Mouse (Mus musculus) heart, postnatal 14 days (tissue): Measurements from ENCODE around the gene C87436. TPM values are rescaled to one million over a fixed set of nuclear protein-coding genes. Genes with fewer than 3 reads are reported as not detected.
"Not testable (repeated sequence)": the region's sequence is repeated elsewhere in the genome, so short reads cannot be mapped to it uniquely, and the experiment has no call there.

Source experiments
- DNase-seq, 2 experiments: peaks; one replicate each; pipeline ENCODE4 v3.0.0; 2021 to 2022
- intact Hi-C: fragments of 180-260 bp; cut with DNase I; formaldehyde crosslinking; loops from one replicate; pipeline ENCODE4 v1.15.1; 2025
- total RNA-seq, 2 experiments: library from RNA; stranded (reverse); gene quantifications; 2 replicates each; pipeline ENCODE4 v1.2.3; 2021

The C87436 gene
- total RNA-seq, 2 experiments from 2014 or later: 11.4 to 12.4 TPM

DNA sequence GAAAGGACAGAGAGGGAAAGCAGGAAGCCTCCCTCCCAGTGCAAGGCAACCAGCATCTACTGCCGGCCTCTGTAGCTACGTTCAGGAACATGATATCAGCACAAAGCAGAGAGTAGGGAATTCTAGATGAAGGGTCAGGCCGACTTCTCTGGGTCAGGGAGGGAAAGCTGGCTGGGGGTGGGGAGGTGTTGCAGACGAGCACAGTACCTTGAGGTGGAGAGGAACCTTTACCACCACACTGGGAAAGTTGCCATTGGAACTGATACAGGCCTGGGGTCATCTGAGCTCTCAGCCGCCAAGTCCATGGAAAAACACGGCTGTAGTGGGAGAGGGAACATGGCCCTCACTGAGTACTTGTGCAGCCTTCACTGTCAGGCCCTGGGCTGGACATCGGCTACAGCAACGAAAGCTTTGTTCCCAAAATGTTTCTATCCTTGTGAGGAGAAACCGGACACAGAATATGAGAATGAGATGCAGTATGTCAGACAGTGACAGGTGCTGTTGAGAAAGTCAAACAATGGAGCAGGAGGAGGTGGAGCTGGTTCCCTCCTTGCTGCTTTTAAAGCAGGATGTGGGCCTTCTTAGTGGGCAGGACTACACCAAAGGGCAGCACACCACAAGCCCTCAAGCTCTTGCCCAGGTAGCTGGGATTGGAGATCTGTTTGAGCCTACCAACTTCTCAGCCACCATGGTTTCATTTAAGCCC is 37.4 kb downstream of the C87436 start:
- intact Hi-C loops: no loop called here
- peak; percentile 55 to 67 for DNase-seq

DNA sequence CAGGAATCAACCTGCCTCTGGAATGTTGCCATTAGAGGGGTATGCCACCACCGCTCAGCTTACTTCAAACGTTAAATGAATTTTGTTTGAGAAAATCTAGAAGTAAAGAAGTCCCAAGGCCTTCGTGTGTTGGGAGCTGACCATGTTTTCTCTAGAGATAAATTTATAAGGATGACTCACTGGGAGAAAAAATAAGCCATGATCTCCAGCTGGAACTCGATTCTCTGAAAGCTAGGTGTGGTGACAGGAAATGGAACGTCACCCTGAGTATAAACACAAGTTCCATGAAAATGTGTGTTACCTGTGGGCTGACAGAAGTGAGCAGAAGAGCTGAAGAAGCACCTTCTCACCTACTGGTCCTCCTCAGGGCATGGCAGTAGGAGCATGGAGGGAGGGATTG is 38.8 kb downstream of the C87436 start:
- intact Hi-C loops: no loop called here
- DNase-seq: no peak

DNA sequence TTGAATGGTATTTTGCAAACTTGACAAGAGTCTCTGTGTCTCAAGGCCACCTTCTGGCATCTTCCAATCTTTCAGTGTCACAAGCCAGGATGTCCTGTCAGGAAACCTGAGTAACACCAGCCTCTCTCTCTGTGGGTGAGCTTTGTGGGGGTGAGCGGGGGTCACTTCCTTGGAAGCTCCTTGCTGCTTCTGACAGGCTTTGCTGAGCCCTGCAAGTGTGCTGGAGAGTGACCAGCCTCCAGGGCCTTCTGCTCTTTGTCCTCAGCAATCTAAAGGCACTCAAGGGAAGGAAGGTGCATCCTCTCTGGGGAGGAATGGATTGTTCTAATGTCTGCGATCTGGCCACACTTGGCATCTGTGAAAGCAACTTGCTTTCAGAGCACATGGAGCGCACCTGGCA is 41.1 kb downstream of the C87436 start:
- peak; percentile 44 to 45 for DNase-seq

DNA sequence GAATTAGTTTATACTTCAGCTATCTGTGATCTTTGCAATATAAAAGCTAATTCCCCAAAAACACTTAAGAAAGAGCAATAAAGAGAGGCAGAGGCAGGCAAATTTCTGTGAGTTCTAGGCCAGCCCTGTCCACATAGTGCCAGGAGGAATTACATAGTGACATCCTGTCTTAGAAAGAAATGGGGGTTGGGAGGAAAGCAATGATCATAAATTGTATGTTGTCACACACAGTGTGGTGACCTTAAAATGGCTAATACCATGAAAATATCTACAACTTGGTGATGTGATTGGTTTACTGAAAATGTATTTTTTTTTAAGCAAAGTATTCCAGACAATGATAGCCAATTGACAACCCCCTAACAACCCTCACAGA is 41.6 kb downstream of the C87436 start:
- intact Hi-C loops: no loop called here
- no peak for DNase-seq

More for the DNA sequence above, 41.1 kb downstream of the C87436 start:
- intact Hi-C loops: no loop called here

DNA sequence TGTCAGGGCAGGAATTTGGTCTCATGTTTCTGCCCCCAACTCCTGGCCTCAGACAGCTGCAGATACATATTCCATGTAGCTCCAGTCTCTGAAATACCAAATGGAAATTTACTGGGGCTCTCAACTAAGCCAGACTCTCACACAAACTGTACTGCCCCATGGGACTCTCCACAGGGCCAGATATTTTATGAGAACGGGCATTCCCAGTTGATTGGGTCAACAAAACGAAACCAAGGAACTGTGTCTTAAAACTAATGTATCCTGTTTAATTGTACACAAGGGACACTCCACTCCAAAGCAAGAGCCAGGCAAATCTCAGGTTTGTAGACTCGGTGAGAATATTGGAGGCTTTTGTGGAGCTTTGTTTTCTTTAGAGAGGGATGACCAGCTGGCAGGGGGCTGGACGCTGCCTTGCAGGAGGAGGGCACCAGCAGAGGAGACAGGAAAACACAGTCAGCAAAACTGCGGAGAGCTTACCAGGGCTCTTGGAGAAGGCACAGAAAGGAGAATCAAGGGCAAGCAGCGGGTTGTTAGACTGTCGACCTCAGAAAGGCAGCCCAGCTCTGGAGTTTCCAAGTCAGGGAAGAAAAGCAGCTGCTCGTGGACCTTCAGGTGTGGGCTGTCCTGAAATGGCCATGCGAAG is 42.1 kb downstream of the C87436 start:
- intact Hi-C loops: no loop called here
- DNase-seq: peak; percentile 54 to 61

DNA sequence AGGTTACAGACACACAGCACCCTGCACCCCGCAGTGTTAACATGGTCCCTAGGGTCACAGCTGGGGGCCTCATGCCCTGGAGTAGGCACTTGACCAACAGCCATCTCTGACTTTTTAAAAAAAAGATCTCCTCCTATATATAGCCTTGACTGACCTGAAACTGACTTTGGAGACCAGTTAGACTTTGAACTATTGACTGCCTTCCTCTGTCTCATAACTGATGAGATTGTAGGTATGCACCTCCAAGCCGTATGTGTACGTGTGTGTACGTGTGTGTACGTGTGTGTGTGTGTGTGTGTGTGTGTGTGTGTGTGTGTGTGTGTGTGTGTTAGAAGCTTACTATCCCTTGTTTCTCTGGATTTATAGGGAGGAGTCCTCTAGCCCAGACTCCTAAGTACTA is 43.7 kb downstream of the C87436 start:
- DNase-seq: no peak
- intact Hi-C loops: no loop called here

DNA sequence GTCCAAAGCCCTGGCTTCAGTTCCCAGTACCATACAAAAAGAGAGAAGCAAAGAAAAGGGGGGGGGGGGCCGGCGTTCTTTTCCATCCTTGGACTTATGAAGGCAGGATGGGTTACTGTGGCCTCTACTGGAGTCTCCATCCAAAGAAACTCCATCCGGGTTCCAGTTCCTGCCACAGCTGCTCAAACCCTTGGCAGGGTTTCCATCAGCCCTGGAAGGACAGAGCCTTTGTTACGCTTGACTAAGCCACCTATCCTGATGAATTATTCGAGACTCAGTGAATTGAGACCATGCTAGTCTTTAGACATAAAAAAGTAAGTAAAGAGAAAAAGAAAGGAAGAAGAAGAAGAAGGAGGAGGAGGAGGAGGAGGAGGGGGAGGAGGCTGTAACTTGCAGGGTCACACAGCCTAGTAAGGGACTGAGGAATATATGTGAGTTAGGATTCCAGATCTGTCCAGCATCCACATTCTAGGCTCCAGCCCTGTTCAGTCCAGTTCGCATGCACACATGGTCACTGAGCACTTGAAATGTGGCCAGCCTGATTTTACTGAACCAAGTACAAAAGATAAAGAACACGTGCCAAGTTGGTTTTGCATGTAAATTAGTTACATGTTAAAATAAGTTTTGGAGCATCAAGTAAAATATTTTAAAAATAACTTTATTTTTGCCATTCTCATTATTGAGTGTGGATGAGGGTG is 47.9 kb downstream of the C87436 start:
- intact Hi-C loops: no loop called here
- no peak for DNase-seq

DNA sequence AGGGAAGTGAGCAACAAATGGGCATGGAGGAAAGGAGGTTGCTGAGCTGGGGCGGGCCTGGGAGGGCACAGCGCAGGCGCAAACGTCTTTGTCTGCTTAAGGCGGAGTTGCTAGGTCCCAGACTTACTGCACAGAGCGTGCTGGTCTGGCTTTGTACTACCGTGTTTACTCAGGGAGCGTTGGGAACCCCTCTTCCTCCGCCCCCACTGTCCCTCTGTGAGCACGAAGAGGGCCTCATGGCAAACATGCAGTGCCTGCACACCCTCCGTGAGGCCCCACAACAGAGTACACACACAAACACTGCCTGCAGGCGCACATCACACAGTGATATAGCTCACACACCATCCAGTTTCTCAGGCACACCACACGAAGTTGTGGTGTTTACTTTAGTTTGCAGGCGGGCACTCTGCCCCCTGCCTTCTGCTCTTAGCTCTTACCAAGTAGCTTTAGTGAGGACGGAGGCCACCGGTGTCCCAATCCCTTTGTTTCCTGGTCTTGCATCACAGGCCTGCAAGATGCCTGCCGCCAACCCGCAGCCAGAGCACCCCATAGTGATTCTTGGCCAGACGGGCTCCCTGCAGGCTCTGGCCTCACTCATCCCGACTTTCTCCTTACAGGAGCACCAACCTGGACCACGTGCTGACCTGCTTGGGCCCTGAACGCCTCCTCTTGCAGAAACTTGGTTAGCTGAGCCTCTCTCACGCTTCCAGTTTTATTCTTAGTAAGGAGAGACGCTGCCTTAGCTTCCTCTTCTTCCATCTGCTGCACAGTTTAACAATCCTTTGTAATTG is 49.4 kb downstream of the C87436 start:
- peak; percentile 85 for DNase-seq
- intact Hi-C loops: no loop called here

DNA sequence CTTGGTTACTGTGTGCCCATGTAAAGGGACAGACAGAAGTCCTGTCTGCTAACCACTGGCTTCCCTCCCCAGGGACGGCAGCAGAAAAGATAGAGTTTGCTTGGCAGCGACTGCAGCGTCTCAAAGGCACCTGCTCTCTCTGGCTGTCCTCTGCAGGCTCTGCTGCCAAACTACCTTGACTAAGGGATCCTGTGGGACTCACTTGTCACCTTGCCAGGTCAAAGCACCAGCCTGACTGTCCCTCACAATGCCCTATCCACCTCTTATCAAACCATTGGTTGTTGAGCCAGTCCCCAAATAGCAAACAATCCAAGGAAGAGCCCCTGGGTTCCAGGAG is 49.9 kb downstream of the C87436 start:
- intact Hi-C loops: no loop called here
- DNase-seq: peak; percentile 50 to 60

DNA sequence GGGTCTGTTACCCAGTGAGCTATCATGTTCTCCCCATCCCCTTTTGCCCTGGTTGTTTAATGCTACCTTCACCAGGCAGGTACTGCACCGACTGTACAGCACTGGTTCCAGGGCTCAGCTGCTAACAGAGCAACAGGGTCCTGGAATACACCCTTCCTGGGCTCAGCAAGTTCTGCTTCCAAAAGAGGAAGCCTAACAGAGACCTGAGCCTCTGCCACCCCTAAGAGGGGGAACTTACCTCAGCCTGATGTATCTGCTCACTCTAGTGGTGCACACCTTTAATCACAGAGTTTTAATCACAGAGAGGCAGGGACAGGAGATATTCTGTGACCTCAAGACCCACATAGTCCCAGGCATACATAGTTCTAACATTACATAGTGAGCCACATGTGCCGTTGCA is 51.8 kb downstream of the C87436 start:
- no peak for DNase-seq
- intact Hi-C loops: no loop called here

DNA sequence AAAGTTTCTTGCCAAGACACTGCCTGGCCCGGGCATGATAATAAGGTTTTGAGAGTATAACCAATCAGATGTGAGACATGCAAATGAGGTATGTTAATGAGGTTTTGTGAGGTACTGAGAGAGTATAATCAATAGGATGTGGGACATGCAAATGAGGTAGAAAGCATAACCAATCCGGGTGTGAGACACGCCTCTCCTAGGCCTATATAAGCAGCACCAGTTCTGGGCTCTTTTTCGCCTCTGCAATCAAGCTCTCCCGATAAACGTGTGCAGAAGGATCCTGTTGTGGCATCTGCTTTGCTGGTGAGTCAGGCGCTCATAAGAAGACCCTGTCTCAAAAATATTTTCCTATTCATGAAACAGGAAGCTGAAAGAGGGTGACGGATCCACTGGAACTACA is 52.2 kb downstream of the C87436 start:
- intact Hi-C loops: not testable (repeated sequence)

DNA sequence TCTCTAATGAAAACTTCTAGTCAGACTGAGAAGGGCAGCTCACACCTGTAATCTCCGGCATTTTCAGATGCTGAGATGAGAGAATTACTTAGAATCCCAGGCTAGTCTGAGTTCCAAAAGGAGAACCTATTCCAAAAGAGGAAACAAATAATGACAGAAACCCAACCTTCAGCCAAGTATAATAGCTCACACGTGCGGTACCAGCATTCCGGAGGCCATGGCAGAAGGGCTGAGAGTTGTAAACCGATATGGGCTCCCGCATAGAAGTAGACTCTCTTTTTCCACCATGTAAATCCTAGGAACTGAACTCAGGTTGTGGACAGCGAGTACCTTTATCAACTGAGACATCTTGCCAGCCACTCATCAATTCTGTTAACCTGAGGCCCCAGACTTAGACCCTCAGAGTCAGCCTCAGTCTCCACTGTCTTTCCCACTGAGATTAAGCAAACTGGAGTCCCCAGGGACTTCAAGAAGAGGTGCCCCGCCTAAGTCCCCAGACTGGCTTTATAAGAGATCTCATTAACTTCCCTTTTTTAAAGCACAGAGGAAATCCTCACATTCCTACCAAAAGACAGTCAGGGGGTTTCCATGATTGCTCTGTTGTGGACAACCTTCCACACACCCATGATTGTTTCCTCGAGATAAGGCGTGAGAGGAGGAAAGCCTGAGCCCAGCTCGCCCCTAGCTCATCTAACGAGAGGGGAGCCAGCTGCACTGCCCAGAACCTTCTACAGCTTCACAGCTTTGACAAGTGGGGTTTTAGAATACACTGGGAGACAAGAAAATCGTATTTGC is 55.5 kb downstream of the C87436 start:
- DNase-seq: no peak
- intact Hi-C loops: no loop called here

More for the DNA sequence above, 52.2 kb downstream of the C87436 start:
- DNase-seq: not testable (repeated sequence)

DNA sequence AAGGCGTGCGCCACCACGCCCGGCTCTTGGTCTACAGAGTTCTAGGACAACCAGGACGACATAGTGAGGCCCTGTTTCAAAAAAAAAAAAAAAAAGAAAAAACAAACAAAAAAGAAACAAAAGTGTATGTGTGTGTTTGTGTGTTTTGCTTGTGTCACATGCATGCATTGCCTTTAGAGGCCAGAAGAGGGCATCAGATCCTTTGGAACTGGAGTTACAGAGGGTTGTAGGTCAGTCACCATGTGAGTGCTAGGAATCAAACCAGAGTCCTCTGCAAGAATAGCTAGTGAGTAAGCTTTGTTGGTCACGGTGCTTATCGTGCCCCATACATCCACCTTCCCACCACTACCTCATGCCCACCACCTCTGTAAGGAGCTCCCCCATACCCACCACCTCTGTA is 56.6 kb downstream of the C87436 start:
- intact Hi-C loops: no loop called here
- DNase-seq: no peak

DNA sequence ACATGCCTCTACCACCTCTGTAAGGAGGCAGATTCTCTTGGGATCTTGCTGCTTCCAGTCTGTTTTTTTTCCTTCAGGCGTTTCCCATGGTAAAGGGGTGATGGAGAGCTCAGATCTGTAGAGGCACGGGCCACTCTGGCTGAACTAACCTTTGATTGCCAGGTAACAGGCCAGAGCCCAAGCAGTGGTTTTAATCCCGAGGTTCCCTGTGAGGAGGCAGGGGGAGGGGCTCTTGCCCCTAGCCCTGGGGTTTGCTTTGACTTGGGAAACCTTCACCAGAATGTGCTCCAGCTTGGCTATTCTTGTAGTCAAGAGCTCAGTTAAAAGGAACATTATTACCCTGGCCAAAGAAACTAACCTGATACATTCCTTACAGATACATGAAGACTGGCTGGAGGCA is 57.5 kb downstream of the C87436 start:
- intact Hi-C loops: loop anchor here (2.0 kb wide), 2 partner anchors 23 to 29 kb away; no protein-coding TSS in a partner anchor
- no peak for DNase-seq

DNA sequence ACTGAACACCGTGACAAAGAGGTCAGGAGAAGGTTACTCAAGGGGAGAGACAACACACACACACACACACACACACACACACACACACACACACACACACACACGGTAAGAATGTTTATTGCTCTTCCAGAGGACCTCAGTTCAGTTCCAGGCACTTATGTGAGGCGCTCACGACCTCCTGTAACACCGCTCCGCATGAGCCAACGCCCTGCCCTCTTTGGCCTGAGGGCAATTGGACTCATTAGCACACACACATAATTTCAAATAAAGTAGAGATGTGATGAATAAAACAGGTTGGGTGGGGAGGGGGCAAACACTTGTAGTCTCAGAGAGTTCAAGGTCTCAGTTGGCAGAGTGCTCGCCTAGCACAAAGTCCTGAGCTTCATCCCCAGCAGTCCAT is 58.0 kb downstream of the C87436 start:
- intact Hi-C loops: loop anchor here (2.0 kb wide), 2 partner anchors 23 to 29 kb away; no protein-coding TSS in a partner anchor
- no peak for DNase-seq

DNA sequence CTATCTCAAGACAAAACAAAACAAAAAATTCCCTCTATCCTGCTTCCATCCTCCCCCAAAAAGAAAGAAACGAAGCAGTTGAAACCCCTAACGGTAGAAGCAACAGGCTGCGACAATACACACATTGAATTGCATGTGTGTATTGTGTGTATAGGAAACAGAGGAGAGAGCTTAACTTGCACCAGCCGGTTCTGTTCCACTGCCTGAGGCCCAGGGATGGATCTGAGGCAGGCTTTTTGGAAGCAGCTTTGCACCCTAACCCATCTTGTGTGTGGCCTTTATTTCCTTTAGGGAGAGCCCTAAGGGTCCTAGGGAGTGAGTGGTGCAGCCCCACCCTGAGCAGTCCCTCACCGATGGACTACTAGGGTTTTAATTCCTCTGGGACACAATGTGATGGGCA is 58.4 kb downstream of the C87436 start:
- DNase-seq: no peak
- intact Hi-C loops: loop anchor here (2.0 kb wide), 2 partner anchors 24 to 28 kb away; no protein-coding TSS in a partner anchor

DNA sequence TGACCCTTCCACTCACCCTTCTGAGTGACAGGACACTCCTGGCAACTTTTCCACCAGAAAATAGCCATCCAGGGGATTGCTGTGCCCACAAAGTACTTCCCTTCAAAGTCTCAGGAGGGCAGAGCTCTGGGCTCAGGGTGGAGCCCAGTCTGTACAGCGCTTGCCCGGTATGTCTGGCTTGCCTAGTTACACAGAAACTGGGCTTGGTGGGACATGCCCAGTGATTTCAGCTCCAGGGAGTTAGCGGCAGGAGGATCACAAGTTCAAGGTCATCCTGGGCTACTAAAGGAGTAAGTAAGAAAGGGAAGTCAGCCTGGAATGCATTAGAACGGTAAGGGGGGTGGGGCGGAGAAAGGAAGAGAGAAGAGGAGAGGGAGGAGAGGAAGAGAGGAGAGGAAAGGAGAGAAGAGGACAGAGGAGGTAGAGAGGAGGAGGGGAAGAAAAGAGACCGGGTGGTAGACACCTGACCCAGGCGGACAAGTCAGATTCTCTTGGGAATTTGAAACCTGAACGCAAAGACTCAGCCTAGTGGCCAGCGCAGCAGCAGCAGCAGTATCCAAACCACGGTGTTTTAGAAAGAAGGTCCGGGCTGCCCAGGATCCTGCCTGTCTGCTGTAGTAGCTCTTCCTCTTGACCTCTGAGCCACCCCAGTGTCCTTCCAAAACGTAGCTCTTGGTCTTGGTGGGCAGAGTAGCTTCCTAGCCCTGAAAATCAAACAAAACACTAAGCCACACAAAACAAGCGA is 59.1 kb downstream of the C87436 start:
- peak; percentile 48 to 57 for DNase-seq
- intact Hi-C loops: loop anchor here (2.0 kb wide), 2 partner anchors 24 to 28 kb away; no protein-coding TSS in a partner anchor

DNA sequence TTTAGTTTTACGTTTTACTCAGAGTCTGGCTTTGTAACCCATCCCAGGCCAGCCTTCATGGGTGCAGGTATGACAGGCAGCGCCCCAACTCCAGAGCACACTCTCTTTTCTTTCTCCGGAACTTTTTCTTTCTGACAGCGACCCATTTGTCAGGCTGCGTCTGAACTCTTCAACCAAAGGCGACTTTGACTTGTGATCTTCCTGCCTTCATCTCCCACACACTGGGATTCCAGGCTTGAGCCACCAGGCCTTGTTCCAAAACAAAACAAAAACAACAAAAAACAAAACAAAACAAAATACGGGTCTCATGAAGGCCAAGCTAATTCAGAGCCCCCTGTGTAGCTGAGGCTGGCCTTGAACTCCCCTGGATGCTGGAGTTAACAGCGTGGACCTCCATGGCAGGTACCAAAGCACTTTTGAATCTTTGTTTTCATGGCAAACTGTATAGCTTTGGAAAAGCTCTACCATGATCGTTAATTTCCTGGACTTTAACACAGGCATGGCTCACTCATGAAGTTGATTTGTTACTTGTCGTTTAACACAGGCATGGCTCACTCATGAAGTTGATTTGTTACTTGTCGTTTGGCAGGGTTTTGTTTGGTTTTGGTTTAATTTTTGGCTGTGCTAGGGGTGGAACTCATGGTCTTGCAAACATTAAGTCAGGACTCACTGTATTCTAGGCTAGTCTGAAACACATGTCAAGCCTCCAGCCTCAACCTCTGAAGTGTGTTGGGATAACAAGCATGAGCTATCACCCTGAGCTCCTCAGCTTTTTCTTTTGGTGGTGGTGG is 60.0 kb downstream of the C87436 start:
- no peak for DNase-seq
- intact Hi-C loops: loop anchor here (2.0 kb wide), 2 partner anchors 25 to 27 kb away; no protein-coding TSS in a partner anchor
